Mouse (Mus musculus) naive thymus-derived CD4-positive, alpha-beta T cell, adult 2 months (primary cell): ENCODE measurements around the gene Atp13a5.

Experiments used
- DNase-seq: peaks from one replicate; pipeline ENCODE4 v3.0.0-alpha.2; 2011; ENCODE audit warnings: low read depth

The Atp13a5 gene

DNA sequence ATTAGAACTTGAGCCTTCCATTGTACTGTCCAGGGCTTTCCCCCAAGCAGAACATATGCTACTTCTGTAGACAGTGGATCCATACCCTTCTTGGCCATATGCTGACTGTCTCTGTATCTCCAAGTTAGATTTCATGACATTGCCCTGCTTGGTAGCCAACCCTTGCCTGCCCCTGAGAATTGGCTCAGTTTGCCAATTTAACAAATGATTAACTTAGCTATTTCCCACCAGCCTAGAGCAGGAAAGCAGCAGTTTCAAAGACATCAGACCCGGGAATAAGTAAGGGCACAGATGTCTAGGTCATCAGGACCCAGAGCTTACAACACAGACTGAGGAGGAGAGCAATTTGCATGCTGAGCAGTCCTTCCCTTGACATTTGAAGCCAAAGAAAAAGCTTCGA, 173.0 kb downstream of the Atp13a5 start:
- DNase-seq: no peak

DNA sequence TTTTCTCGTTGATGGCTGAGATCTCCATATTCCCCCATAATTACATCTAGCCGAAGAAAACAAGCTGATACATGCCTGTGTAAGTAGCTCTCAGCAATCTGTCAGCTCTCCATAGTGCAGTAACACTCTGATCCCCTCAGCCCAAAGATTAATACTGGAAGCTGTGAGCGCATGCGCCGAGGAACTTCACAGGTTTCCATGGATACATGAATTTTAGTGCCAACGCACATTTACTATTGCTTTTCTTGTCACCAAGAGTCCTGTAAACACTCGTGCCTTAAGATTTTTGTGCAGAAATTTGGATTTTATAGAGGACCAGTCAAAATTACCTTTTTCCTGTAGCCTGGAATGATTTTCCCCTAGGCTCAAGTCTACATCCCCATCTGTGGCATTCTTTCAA, 173.7 kb downstream of the Atp13a5 start:
- no peak for DNase-seq

DNA sequence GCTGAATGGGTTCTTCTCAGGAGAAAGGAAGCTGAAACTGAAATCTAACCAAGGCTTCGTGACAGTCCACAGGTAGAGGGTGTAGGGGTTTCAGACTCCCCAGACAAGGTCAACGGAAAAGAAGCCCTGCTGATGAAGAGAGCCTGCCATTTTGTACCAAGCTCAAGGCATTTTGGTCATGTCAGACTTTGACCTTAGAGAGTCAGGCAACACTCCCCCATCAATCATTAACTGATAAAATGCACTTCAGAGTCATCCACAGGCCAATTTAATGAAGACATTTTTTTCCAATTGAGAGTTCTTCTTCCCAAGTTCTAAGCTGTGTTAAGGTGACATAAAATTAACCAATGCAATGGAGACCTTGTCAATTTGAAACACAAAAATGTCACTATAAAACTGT, 177.4 kb downstream of the Atp13a5 start:
- no peak for DNase-seq

DNA sequence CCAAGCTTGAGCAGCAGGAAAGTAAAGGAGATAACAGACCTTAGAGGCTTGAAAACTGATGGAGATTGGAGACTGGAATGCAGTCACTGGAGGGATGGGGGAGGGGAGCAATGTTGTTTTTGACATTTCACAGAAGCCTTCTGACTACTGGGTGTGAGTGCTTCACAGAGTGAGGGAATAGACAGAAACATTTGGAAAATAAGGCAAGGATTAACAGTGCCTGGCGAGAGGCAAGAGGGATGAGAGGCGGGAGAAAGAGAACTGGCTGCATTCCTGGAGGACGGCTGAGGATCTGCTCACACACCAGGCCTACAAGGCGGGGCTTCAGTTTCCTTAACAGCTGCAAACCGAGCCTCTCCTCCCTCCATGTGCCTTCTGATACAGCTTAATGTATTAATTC, 180.1 kb downstream of the Atp13a5 start:
- no peak for DNase-seq

DNA sequence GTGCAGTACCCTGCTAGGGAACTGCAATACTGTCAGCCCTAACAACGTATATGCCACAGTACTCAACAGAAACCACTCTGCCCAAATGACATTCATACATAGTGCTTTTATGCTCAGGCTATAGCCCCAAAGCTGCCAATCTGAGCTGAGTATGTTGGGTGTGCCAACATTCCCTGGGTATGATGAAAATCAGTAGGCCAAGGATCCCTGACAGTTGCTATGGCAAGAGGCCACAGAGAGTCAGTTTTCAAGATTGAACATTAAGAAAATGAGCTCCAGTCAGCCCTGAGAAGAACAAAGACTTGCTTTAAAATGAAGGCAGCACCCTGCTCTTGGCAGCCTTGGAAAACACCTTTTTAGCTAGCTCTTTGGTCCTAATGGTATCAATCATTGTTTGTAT, 183.4 kb downstream of the Atp13a5 start:
- no peak for DNase-seq

DNA sequence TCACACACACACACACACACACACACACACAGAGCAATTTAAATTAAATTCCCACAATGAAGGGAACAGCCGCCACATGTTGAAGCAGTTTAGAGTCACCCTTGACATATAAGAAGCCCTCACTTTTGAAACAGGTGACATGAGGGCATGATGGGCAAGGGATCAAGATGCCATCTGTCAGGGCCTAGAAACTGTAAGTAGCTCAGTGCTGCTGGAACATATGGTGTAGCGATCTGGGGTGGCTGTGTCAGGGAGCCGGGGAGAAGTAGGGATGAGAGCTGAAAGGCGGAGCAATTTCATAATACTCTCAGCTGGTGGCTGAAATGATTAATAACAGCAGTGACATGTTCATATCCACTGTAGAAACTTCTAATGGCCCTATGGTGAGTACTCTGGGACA, 184.6 kb downstream of the Atp13a5 start:
- no peak for DNase-seq

DNA sequence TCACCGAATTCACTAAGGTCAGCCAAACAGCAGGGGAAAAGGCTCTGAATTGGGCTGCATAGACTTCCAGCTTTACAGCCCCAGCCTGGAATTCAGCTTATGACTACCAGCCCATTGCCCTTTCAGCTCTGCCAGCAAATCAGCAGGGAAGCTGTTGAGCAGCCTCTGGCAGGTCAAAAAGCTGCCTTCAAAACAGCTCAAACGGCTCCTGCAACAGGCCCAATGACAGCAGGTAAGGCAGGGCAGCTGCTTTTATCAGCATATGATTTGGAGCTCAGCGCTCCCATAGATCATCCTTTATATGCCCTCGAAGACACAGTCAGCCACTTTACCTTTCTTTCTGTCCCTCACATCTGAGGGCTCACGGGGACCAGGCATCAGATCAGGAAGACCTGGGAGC, 185.6 kb downstream of the Atp13a5 start:
- DNase-seq: no peak
